Mouse (Mus musculus): ENCODE results near the gene Gm45521.
A peak's percentile ranks its signal among the peaks of the same experiment; 100 is the strongest.

The Gm45521 gene

DNA sequence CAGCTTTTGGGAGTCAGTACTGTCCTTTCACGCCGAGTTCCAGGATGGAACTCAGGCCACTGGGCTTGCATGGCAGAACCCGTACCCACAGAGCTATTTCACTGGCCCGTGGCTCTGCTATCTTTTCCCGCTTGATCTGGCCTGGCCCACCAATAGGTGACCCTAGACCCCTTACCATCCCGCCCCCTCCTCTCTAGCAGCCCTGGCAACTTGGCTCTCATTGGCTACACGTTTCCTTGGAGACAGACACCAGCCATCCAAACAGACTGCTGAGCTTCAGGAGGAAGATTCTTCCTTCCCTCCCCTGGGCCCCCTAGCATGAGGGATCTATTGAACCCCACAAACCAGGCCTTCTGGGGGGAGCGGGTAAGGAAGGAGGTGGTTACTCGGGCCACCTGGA is at the start of gene Gm45521:
Gene Gm45521, plus strand, starts transcription at position 240 of the 400 bp plus-strand sequence.
- no peak for DNase-seq

DNA sequence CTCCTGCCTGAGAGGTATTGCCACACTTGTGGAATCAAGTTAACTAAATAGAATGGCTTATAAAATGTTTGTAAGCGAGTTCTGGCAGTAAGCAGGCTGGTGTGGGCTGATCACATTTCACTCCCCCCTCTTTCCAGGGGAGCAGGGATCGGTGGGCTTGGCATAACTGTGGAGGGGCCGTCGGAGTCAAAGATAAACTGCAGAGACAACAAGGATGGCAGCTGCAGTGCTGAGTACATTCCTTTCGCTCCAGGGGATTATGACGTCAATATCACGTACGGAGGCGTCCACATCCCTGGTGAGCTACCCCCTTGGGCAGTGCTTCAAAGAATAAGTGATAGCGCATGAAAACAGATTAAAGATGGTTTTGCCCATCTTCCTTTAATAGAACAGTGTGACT is 47.6 kb upstream of the Gm45521 start:
- no peak for DNase-seq

DNA sequence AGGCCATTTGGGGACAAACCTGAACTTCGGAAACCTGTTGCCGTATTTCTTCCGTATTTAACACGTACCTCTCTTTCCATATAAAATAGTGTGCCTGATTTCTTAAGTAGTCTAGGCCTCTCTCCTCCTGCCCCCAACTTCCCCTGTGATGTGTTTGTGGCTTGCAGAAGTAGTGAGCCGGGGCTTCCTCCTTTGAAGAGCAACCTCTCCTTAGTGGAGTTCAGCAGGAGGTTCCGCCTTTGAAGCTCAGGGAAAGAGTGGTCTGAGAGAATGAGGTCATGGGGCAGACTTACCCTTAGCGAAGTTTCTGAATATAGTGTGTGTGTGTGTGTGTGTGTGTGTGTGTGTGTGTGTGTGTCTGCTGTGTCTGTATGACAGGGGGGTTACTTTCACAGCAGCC is 43.2 kb upstream of the Gm45521 start:
- DNase-seq, result peak; percentile 38 to 44

DNA sequence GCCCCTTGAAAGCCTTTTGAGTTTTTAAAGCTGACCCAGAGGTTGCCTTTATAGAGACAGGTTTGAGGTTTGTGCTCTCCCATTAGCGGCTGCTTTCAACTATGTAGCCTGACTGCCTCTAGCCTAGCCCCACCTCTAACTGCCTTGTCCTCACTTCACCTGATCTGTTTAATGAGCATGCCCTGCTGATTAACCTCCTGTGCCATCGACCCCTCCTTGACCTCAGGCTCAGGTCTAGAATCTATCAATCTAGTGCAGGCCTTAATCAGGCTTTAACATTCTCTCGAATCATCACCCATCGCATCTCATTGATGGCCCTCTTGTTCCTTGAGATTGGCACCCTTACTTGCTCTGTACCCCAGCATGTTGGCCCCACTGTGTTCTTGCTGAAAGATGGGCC is 42.6 kb upstream of the Gm45521 start:
- no peak for DNase-seq

GRCm38 (mm10) chr14:7918150-7918991 is 38.7 kb upstream of the Gm45521 start:
- no peak for DNase-seq

DNA sequence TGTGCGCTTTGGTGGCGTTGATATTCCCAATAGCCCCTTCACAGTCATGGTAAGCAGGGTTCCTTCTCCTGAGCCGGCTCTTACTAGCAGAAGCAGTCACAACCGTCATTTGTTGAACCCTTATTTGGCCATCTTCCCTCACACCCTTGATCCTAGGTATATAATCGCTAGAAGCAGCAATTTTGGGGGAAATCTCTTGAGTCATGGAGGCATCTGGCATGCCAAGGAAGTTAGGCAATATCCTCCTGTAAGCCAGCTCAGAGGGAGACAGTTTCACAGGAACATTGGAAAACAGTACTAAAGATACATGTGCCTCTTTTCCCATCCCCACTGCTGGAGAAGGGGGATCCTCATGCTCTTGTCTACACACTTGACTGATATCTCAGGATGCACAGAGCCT is 37.8 kb upstream of the Gm45521 start:
- no peak for DNase-seq

- DNase-seq, result no peak
Observed at GRCm38 (mm10) chr14:7919921-7920320, 37.2 kb upstream of the Gm45521 start.

DNA sequence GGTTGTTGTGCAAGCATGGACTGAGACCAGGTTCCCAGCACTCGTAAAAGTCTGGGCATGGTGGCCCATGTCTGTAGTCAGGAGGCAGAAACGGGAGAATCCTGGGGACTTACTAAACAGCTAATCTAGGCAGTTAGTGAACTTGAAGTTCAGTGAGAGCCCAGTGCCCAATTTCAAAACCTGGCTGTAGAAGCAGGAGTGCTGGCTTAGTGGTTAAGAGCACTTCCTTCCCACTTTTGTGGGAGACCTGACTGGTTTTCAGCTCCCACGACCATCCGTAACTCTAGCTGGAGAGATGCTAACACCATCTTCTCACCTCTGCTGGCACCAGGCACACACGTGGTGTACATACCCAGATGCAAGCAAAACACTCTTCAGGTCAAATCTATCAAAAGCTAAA is 35.6 kb upstream of the Gm45521 start:
- no peak for DNase-seq

DNA sequence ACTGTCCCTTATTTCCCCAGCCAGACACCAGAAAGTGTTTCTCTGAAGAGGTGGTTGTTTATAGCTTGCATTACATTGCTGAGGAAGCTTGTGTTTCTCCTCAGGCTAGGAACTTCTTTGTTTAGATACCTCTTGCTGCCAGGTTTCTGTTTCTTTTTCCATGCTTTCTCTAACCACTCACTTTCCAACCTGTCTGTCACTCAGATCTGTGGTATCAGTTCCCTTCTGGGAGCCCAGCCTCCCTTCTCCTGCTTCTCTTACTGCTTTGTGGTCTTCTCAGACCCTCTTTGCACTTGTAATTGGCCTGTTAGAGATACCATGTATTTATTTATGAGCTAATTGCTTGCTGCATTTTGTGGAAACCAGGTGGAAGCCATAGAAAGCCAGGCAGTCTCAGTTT is 33.5 kb upstream of the Gm45521 start:
- no peak for DNase-seq

- no peak for DNase-seq
Observed at GRCm38 (mm10) chr14:7928362-7928761, 28.7 kb upstream of the Gm45521 start.

- no peak for DNase-seq
Observed at GRCm38 (mm10) chr14:7929029-7929428, 28.1 kb upstream of the Gm45521 start.

DNA sequence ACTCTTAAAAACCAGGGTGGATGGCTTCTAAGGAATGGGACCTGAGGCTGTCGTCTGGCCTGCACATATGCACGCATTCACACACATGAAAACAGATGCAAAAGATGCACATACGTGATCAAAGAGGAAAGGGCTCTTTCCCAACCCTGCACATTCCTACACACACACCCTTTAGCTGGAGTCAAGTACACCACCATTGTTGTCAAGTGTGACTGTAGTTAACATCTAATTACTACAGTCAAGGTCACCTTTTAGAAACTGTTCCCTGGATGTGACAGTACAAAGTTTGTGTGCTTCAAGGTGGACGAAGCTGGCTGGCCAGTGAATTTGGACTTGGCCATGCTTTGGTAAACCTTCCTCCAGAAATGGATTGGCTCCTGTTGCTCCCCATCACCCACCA is 24.9 kb upstream of the Gm45521 start:
- no peak for DNase-seq

DNA sequence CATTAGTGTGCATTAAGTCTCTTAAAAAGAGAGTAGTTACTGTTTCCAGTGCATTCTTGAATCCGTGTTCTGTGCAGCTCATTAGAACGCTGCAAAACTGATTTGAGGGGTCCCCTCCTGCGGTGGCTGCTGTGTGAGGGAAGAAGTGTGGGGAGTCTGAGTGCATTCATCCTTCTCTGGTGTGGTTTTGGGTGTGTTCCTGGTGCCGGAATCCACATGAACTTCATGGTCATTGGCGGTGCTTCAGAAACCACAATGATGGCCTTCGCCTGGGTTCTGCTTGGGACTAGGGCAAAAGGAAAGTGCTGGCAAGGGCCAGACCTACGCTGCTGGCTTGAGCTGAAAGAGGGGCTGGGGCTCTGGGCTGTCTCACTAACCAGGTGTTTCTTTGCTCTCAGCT is 22.9 kb upstream of the Gm45521 start:
- no peak for DNase-seq

GRCm38 (mm10) chr14:7937052-7937630 is 19.9 kb upstream of the Gm45521 start:
- no peak for DNase-seq

DNA sequence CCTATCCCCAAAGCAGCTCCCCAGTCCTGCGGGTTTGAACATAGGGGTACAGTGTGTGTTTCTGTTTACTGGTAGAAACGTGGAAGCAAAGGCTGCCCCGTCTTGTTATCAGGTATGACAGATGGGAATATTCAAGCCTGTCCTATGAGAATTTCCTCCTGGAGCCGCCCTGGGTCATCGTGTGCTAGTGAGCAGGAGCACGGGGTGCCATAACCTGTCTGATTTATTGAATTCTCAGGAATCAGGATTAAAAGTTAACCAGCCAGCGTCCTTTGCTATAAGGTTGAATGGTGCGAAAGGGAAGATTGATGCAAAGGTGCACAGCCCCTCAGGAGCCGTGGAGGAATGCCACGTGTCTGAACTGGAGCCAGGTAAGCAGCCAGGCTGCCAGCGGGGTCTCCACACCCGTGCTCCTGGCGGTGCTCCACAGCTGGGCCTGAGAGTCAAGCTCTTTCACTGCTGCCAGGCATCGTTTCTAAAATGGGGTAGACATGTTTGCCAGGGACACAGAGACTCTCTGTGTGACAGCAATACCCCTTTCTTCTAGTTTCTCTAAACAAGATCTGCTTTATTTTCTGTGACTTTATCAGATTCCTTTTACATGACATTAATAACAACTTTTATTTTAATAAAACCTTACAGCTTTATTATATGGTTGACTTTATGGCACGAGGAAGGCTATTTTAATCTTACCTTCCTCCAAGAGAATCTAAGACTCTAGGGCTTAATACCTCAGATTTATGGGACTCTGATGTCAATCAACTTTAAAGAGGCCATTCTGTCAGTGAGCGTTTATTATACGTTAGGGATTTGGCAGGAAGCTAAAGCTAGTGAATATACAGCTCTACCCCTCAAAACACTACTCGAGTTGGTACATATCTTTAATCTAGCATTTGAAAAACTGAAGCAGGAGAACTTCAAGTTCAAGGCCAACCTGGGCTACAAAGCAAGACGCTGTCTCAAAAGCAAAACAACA is 18.0 kb upstream of the Gm45521 start:
- no peak for DNase-seq

GRCm38 (mm10) chr14:7941413-7941812 is 15.7 kb upstream of the Gm45521 start:
- no peak for DNase-seq

DNA sequence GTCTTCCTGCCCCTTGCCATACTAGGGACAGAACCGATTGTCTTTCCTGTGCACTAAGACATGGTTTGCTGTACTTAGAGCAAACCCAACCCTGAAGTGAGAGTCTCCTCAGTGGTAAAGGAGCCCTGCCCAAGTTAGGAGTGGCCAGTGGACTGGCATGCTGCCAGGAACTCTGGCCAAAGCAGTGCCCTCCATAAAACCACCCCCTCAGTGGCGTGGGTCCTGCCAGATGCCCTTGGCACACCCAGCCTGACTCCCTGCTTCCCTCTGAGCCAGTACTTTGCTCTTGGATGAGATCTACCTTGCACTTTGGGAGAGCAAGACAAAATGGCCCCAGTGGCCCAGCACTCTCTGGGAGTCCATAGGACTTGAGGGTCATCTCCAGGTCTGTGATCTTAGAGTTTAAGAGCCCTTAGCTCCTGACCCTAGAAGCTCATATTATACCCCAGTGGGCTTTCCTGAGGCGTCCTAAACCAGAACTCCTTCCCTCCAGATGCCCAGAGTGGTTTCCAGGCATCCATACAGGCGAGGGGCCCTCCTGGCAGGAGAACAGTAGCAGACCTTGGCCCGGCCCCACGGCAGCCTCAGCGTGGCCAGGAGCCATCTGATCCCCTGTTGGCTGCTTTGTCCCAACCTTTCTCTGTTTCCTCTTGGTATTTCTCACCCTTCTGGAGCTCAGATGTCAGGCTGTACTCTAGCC is 13.8 kb upstream of the Gm45521 start:
- DNase-seq, result no peak

DNA sequence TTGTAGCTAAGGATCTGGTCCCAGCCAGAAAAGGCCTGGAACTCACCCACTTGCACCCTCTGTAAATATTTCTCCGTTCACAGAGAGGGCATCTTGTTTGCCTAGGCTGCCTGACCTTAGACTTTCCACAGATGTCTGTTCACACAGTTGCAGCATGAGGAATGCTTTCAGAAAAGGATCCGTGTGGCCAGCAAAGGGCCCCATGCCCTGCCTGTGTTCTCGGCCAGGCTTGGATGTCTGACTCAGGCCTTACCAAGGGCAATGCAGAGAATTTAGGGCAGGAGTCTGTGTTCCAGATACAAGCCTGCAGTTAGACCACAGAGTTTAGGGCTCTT is 13.3 kb upstream of the Gm45521 start:
- no peak for DNase-seq

DNA sequence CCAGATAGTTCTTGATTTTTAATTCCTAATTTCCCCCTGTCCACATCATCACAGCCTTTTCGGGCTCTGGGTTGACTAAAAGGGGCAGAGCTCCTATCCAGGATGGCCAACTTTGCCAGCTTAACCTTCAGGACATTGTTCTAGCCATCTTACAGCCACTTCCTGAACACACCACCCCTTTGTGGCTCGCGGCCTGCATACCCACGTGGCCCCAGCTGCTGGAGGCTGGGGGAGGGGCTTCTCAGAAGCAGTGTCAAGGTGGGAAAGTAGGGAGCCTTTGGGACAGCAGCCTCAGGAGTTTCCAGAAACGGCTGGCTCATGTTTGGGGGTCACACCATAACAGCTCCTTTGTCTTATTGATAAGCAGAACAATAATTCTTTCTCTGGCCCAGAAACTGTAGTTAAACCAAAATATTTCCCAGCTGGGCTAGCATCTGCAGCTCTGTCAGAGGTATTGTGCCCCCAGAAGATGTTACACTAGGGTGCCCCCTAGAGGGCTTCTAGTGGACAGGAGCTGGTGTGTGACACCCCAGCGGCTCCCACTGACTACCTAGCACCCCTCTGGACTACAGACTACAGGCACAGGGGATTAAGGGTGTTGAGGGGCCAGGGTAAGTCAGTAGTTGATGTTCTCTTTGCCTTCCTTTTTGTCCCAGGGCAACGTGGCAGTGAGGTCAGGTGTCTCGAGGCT is 12.6 kb upstream of the Gm45521 start:
- DNase-seq, result peak; percentile 17

GRCm38 (mm10) chr14:7945261-7945660 is 11.8 kb upstream of the Gm45521 start:
- no peak for DNase-seq

- DNase-seq, result no peak
Observed at GRCm38 (mm10) chr14:7951234-7951633, 5.9 kb upstream of the Gm45521 start.

- no peak for DNase-seq
Observed at GRCm38 (mm10) chr14:7952610-7953254, 4.4 kb upstream of the Gm45521 start.

All from B cell, adult 2 months (primary cell).